Mouse (Mus musculus): ENCODE data around the gene Foxn3. TPM values are rescaled to one million over a fixed set of nuclear protein-coding genes. Genes with fewer than 3 reads are reported as not detected.
A peak's percentile ranks its signal among the peaks of the same experiment; 100 is the strongest.

Foxn3 gene
- polyA plus RNA-seq, 1 experiment = 37.8 TPM

GRCm38 (mm10) chr12:99390429-99390828 is 173.0 kb downstream of the Foxn3 start:
- no peaks in the 10 kb centered on the region for H3K27me3 ChIP-seq (ENCODE audit: control insufficient read depth, insufficient read depth, low read length)
- H3K27ac ChIP-seq (ENCODE audit: insufficient read depth, low read length) = no peak overlapping the region
- H3K4me1 ChIP-seq (ENCODE audit: control insufficient read depth, insufficient read depth, insufficient read length) = peaks cover 10% of the 10 kb centered on the region
- no peak for TF ChIP-seq POLR2A (IDR thresholded peaks at IDR 0.05; ENCODE audit: low read depth, low read length)
- TF ChIP-seq CTCF (IDR thresholded peaks at IDR 0.05; ENCODE audit: extremely low read depth, insufficient read depth, insufficient read length, insufficient replicate concordance) = no peak
- no peak for DNase-seq (ENCODE audit: low read depth in 1 of 2, low spot score in 2 of 2)
- H3K4me3 ChIP-seq (ENCODE audit: extremely low read depth, insufficient read depth, insufficient read length) = no peak overlapping the region
- WGBS = 80% methylated on average over 5 of the region's 5 CpGs
- H3K36me3 ChIP-seq (ENCODE audit: control insufficient read depth, insufficient read depth, low read length) = peaks cover 13% of the 10 kb centered on the region

- no peak overlapping the region for H3K4me3 ChIP-seq (ENCODE audit: extremely low read depth, insufficient read depth, insufficient read length)
- H3K27me3 ChIP-seq (ENCODE audit: control insufficient read depth, insufficient read depth, low read length) = no peaks in the 10 kb centered on the region
- WGBS = 98% methylated on average over 7 of the region's 7 CpGs
- peaks cover 10% of the 10 kb centered on the region for H3K4me1 ChIP-seq (ENCODE audit: control insufficient read depth, insufficient read depth, insufficient read length)
- no peak overlapping the region for H3K27ac ChIP-seq (ENCODE audit: insufficient read depth, low read length)
- no peak for DNase-seq (ENCODE audit: low read depth in 1 of 2, low spot score in 2 of 2)
- H3K36me3 ChIP-seq (ENCODE audit: control insufficient read depth, insufficient read depth, low read length) = peaks cover 13% of the 10 kb centered on the region
- TF ChIP-seq POLR2A (IDR thresholded peaks at IDR 0.05; ENCODE audit: low read depth, low read length) = no peak
- TF ChIP-seq CTCF (IDR thresholded peaks at IDR 0.05; ENCODE audit: extremely low read depth, insufficient read depth, insufficient read length, insufficient replicate concordance) = no peak
Measured at GRCm38 (mm10) chr12:99389244-99389643, 174.1 kb downstream of the Foxn3 start.

GRCm38 (mm10) chr12:99385897-99386834 is 177.2 kb downstream of the Foxn3 start:
- DNase-seq (ENCODE audit: low read depth in 1 of 2, low spot score in 2 of 2) = no peak
- Histone ChIP-seq H3K36me3 (ENCODE audit: control insufficient read depth, insufficient read depth, low read length) (peaks cover 13% of the 10 kb centered on the region), H3K27me3 (ENCODE audit: control insufficient read depth, insufficient read depth, low read length) (no peaks in the 10 kb centered on the region), H3K4me1 (ENCODE audit: control insufficient read depth, insufficient read depth, insufficient read length) (peaks cover 7% of the 10 kb centered on the region), H3K4me3 (ENCODE audit: extremely low read depth, insufficient read depth, insufficient read length) (no peak overlapping the region), H3K27ac (ENCODE audit: insufficient read depth, low read length) (no peak overlapping the region)
- WGBS = 81% methylated on average over 17 of the region's 17 CpGs
- TF ChIP-seq CTCF (IDR thresholded peaks at IDR 0.05; ENCODE audit: extremely low read depth, insufficient read depth, insufficient read length, insufficient replicate concordance) = no peak
- TF ChIP-seq POLR2A (IDR thresholded peaks at IDR 0.05; ENCODE audit: low read depth, low read length) = no peak

GRCm38 (mm10) chr12:99385073-99385472 is 178.3 kb downstream of the Foxn3 start:
- no peak overlapping the region for H3K4me3 ChIP-seq (ENCODE audit: extremely low read depth, insufficient read depth, insufficient read length)
- no peak for TF ChIP-seq CTCF (IDR thresholded peaks at IDR 0.05; ENCODE audit: extremely low read depth, insufficient read depth, insufficient read length, insufficient replicate concordance)
- no peak for TF ChIP-seq POLR2A (IDR thresholded peaks at IDR 0.05; ENCODE audit: low read depth, low read length)
- peaks cover 12% of the 10 kb centered on the region for H3K4me1 ChIP-seq (ENCODE audit: control insufficient read depth, insufficient read depth, insufficient read length)
- H3K36me3 ChIP-seq (ENCODE audit: control insufficient read depth, insufficient read depth, low read length) = peaks cover 13% of the 10 kb centered on the region
- H3K27ac ChIP-seq (ENCODE audit: insufficient read depth, low read length) = no peak overlapping the region
- no peak for DNase-seq (ENCODE audit: low read depth in 1 of 2, low spot score in 2 of 2)
- no peaks in the 10 kb centered on the region for H3K27me3 ChIP-seq (ENCODE audit: control insufficient read depth, insufficient read depth, low read length)
- 88% methylated on average over 4 of the region's 4 CpGs for WGBS

GRCm38 (mm10) chr12:99381317-99381716 is 182.1 kb downstream of the Foxn3 start:
- Histone ChIP-seq H3K27ac (ENCODE audit: insufficient read depth, low read length) (peak overlapping the region; percentile 33), H3K36me3 (ENCODE audit: control insufficient read depth, insufficient read depth, low read length) (peaks cover 2% of the 10 kb centered on the region), H3K4me3 (ENCODE audit: extremely low read depth, insufficient read depth, insufficient read length) (no peak overlapping the region), H3K4me1 (ENCODE audit: control insufficient read depth, insufficient read depth, insufficient read length) (peaks cover 13% of the 10 kb centered on the region), H3K27me3 (ENCODE audit: control insufficient read depth, insufficient read depth, low read length) (no peaks in the 10 kb centered on the region)
- no peak for DNase-seq (ENCODE audit: low read depth in 1 of 2, low spot score in 2 of 2)
- TF ChIP-seq CTCF (IDR thresholded peaks at IDR 0.05; ENCODE audit: extremely low read depth, insufficient read depth, insufficient read length, insufficient replicate concordance) (no peak), POLR2A (IDR thresholded peaks at IDR 0.05; ENCODE audit: low read depth, low read length) (no peak)
- 58% methylated on average over 9 of the region's 9 CpGs for WGBS

GRCm38 (mm10) chr12:99380855-99381262 is 182.5 kb downstream of the Foxn3 start:
- H3K27ac ChIP-seq (ENCODE audit: insufficient read depth, low read length) = 0 out of 2 replicates have a peak overlapping the region, but pooled peaks have one; percentile 33
- H3K4me1 ChIP-seq (ENCODE audit: control insufficient read depth, insufficient read depth, insufficient read length) = peaks cover 13% of the 10 kb centered on the region
- DNase-seq (ENCODE audit: low read depth in 1 of 2, low spot score in 2 of 2) = peak; percentile 62 to 73
- H3K36me3 ChIP-seq (ENCODE audit: control insufficient read depth, insufficient read depth, low read length) = peaks cover 1% of the 10 kb centered on the region; the same call in 1 of the 2 replicates
- 9% methylated on average over 4 of the region's 4 CpGs for WGBS
- no peak overlapping the region for H3K4me3 ChIP-seq (ENCODE audit: extremely low read depth, insufficient read depth, insufficient read length)
- TF ChIP-seq CTCF (IDR thresholded peaks at IDR 0.05; ENCODE audit: extremely low read depth, insufficient read depth, insufficient read length, insufficient replicate concordance) = no peak
- no peak for TF ChIP-seq POLR2A (IDR thresholded peaks at IDR 0.05; ENCODE audit: low read depth, low read length)
- H3K27me3 ChIP-seq (ENCODE audit: control insufficient read depth, insufficient read depth, low read length) = no peaks in the 10 kb centered on the region

GRCm38 (mm10) chr12:99380124-99380523 is 183.3 kb downstream of the Foxn3 start:
- Histone ChIP-seq H3K27me3 (ENCODE audit: control insufficient read depth, insufficient read depth, low read length) (no peaks in the 10 kb centered on the region), H3K27ac (ENCODE audit: insufficient read depth, low read length) (0 out of 2 replicates have a peak overlapping the region, but pooled peaks have one; percentile 25), H3K4me1 (ENCODE audit: control insufficient read depth, insufficient read depth, insufficient read length) (peaks cover 9% of the 10 kb centered on the region), H3K4me3 (ENCODE audit: extremely low read depth, insufficient read depth, insufficient read length) (no peak overlapping the region), H3K36me3 (ENCODE audit: control insufficient read depth, insufficient read depth, low read length) (peaks cover 1% of the 10 kb centered on the region; the same call in 1 of the 2 replicates)
- WGBS = 92% methylated on average over 6 of the region's 6 CpGs
- DNase-seq (ENCODE audit: low read depth in 1 of 2, low spot score in 2 of 2) = no peak
- TF ChIP-seq CTCF (IDR thresholded peaks at IDR 0.05; ENCODE audit: extremely low read depth, insufficient read depth, insufficient read length, insufficient replicate concordance) (no peak), POLR2A (IDR thresholded peaks at IDR 0.05; ENCODE audit: low read depth, low read length) (no peak)

Data from spleen, adult 2 months (tissue).